Mouse (Mus musculus) embryonic facial prominence, embryonic 12.5 days (tissue): Measurements from ENCODE around the gene Sorcs3. TPM values are rescaled to one million over a fixed set of nuclear protein-coding genes. Genes with fewer than 3 reads are reported as not detected.

Experiments used
- ATAC-seq: fragments of 200-750 bp; cut with Nextera tagmentation; 2 replicates; pipeline ENCODE4 v1.8.0; 2017; ENCODE audit not compliant: insufficient number of reproducible peaks, insufficient read depth, low FRiP score, low TSS enrichment
- H3K27ac ChIP-seq: fragments of 300-500 bp; sonication (generic); 2 replicates; pipeline ENCODE4 v1.5.1; 2016; ENCODE audit warnings: mild to moderate bottlenecking
- H3K27me3 ChIP-seq: fragments of 300-500 bp; sonication (generic); 2 replicates; pipeline ENCODE4 v1.6.1; 2016; ENCODE audit warnings: mild to moderate bottlenecking, moderate library complexity
- H3K36me3 ChIP-seq: fragments of 300-500 bp; sonication (generic); 2 replicates; pipeline ENCODE4 v1.6.1; 2016; ENCODE audit warnings: mild to moderate bottlenecking
- H3K4me1 ChIP-seq: fragments of 300-500 bp; sonication (generic); 2 replicates; pipeline ENCODE4 v1.6.1; 2016
- H3K4me2 ChIP-seq: fragments of 300-500 bp; sonication (generic); replicated peaks from 2 replicates; pipeline ENCODE4 v1.6.1; 2016; ENCODE audit warnings: mild to moderate bottlenecking, moderate library complexity
- H3K4me3 ChIP-seq: fragments of 300-500 bp; sonication (generic); 2 replicates; pipeline ENCODE4 v1.5.1; 2016; ENCODE audit warnings: mild to moderate bottlenecking
- H3K9ac ChIP-seq: fragments of 300-500 bp; sonication (generic); 2 replicates; pipeline ENCODE4 v1.6.1; 2016; ENCODE audit warnings: mild to moderate bottlenecking, moderate library complexity
- H3K9me3 ChIP-seq: fragments of 300-500 bp; sonication (generic); 2 replicates; pipeline ENCODE4 v1.6.1; 2016; ENCODE audit warnings: mild to moderate bottlenecking, moderate library complexity
- WGBS: fragments of 180-500 bp; shearing (Covaris S2); methylation state at CpG from one replicate; pipeline ENCODE4 v1.1.7; 2016; 5-methylcytosine and 5-hydroxymethylcytosine counted together
- polyA plus RNA-seq: library from polyadenylated mRNA; unstranded; fragments of >200 nt; fragmentation: Nextera tagmentation; extraction: Ambion mirVana; gene quantifications from 2 replicates; pipeline ENCODE4 v1.2.1, GENCODE M21; 2016

Gene Sorcs3
- polyA plus RNA-seq, 1 experiment from 2014 or later, result 1.9 TPM

- Histone ChIP-seq H3K4me3 (no peak overlapping the region), H3K4me2 (no peak overlapping the region), H3K27me3 (no peaks in the 10 kb centered on the region), H3K27ac (no peak overlapping the region), H3K36me3 (no peaks in the 10 kb centered on the region), H3K9me3 (no peaks in the 10 kb centered on the region), H3K4me1 (peaks cover 6% of the 10 kb centered on the region), H3K9ac (no peak overlapping the region)
- no peak for ATAC-seq
- 31% methylated on average over 2 of the region's 2 CpGs for WGBS
Measured at GRCm38 (mm10) chr19:48294251-48294650, 88.4 kb downstream of the Sorcs3 start.

- Histone ChIP-seq H3K27ac (no peak overlapping the region), H3K4me1 (peaks cover 13% of the 10 kb centered on the region), H3K36me3 (no peaks in the 10 kb centered on the region), H3K4me2 (no peak overlapping the region), H3K4me3 (no peak overlapping the region), H3K9me3 (no peaks in the 10 kb centered on the region), H3K27me3 (no peaks in the 10 kb centered on the region), H3K9ac (no peak overlapping the region)
- 70% methylated on average over 2 of the region's 2 CpGs for WGBS
- ATAC-seq, result no peak
Measured at GRCm38 (mm10) chr19:48298384-48298783, 92.6 kb downstream of the Sorcs3 start.

GRCm38 (mm10) chr19:48300440-48301231 is 94.8 kb downstream of the Sorcs3 start:
- 38% methylated on average over 14 of the region's 14 CpGs for WGBS
- H3K27me3 ChIP-seq, result no peaks in the 10 kb centered on the region
- ATAC-seq, result no peak
- H3K4me3 ChIP-seq, result no peak overlapping the region
- H3K9ac ChIP-seq, result no peak overlapping the region
- H3K36me3 ChIP-seq, result no peaks in the 10 kb centered on the region
- no peak overlapping the region for H3K4me2 ChIP-seq
- H3K27ac ChIP-seq, result no peak overlapping the region
- peaks cover 8% of the 10 kb centered on the region; the same call in 1 of the 2 replicates for H3K4me1 ChIP-seq
- H3K9me3 ChIP-seq, result no peaks in the 10 kb centered on the region

- Histone ChIP-seq H3K27me3 (no peaks in the 10 kb centered on the region), H3K36me3 (no peaks in the 10 kb centered on the region), H3K4me1 (peaks cover 8% of the 10 kb centered on the region; the same call in 1 of the 2 replicates), H3K9ac (no peak overlapping the region), H3K4me2 (no peak overlapping the region), H3K27ac (no peak overlapping the region), H3K4me3 (no peak overlapping the region), H3K9me3 (no peaks in the 10 kb centered on the region)
- 33% methylated on average over 3 of the region's 3 CpGs for WGBS
- ATAC-seq, result no peak
Measured at GRCm38 (mm10) chr19:48301300-48301699, 95.5 kb downstream of the Sorcs3 start.

GRCm38 (mm10) chr19:48308341-48308740 is 102.5 kb downstream of the Sorcs3 start:
- ATAC-seq, result no peak
- Histone ChIP-seq H3K4me1 (no peaks in the 10 kb centered on the region), H3K27me3 (no peaks in the 10 kb centered on the region), H3K9me3 (no peaks in the 10 kb centered on the region), H3K4me3 (no peak overlapping the region), H3K4me2 (no peak overlapping the region), H3K27ac (no peak overlapping the region), H3K9ac (no peak overlapping the region), H3K36me3 (no peaks in the 10 kb centered on the region)
- WGBS, result 82% methylated on average over 8 of the region's 8 CpGs

GRCm38 (mm10) chr19:48309531-48310337 is 103.9 kb downstream of the Sorcs3 start:
- Histone ChIP-seq H3K9me3 (no peaks in the 10 kb centered on the region), H3K4me3 (no peak overlapping the region), H3K9ac (no peak overlapping the region), H3K27me3 (no peaks in the 10 kb centered on the region), H3K4me2 (no peak overlapping the region), H3K4me1 (no peaks in the 10 kb centered on the region), H3K36me3 (no peaks in the 10 kb centered on the region), H3K27ac (no peak overlapping the region)
- ATAC-seq, result no peak
- 72% methylated on average over 15 of the region's 15 CpGs for WGBS

GRCm38 (mm10) chr19:48310338-48310710 is 104.5 kb downstream of the Sorcs3 start:
- ATAC-seq, result no peak
- WGBS, result 81% methylated on average over 6 of the region's 6 CpGs
- H3K27ac ChIP-seq, result no peak overlapping the region
- H3K4me3 ChIP-seq, result no peak overlapping the region
- no peaks in the 10 kb centered on the region for H3K9me3 ChIP-seq
- H3K9ac ChIP-seq, result no peak overlapping the region
- H3K4me2 ChIP-seq, result no peak overlapping the region
- no peaks in the 10 kb centered on the region for H3K4me1 ChIP-seq
- H3K27me3 ChIP-seq, result no peaks in the 10 kb centered on the region
- H3K36me3 ChIP-seq, result no peaks in the 10 kb centered on the region

GRCm38 (mm10) chr19:48313776-48314175 is 108.0 kb downstream of the Sorcs3 start:
- Histone ChIP-seq H3K9ac (no peak overlapping the region), H3K27me3 (no peaks in the 10 kb centered on the region), H3K4me3 (no peak overlapping the region), H3K27ac (no peak overlapping the region), H3K4me1 (no peaks in the 10 kb centered on the region), H3K9me3 (no peaks in the 10 kb centered on the region), H3K4me2 (no peak overlapping the region), H3K36me3 (no peaks in the 10 kb centered on the region)
- WGBS, result 93% methylated on average over 9 of the region's 9 CpGs
- no peak for ATAC-seq

GRCm38 (mm10) chr19:48327115-48327514 is 121.3 kb downstream of the Sorcs3 start:
- H3K27ac ChIP-seq, result no peak overlapping the region
- no peak overlapping the region for H3K4me3 ChIP-seq
- H3K27me3 ChIP-seq, result no peaks in the 10 kb centered on the region
- H3K9ac ChIP-seq, result no peak overlapping the region
- ATAC-seq, result no peak
- WGBS, result 58% methylated on average over 6 of the region's 6 CpGs
- H3K4me1 ChIP-seq, result no peaks in the 10 kb centered on the region
- H3K4me2 ChIP-seq, result no peak overlapping the region
- H3K36me3 ChIP-seq, result no peaks in the 10 kb centered on the region
- no peaks in the 10 kb centered on the region for H3K9me3 ChIP-seq

- no peak overlapping the region for H3K4me3 ChIP-seq
- 84% methylated on average over 8 of the region's 8 CpGs for WGBS
- no peaks in the 10 kb centered on the region for H3K9me3 ChIP-seq
- ATAC-seq, result no peak
- H3K4me2 ChIP-seq, result no peak overlapping the region
- no peaks in the 10 kb centered on the region for H3K4me1 ChIP-seq
- no peak overlapping the region for H3K27ac ChIP-seq
- H3K9ac ChIP-seq, result no peak overlapping the region
- H3K27me3 ChIP-seq, result no peaks in the 10 kb centered on the region
- no peaks in the 10 kb centered on the region for H3K36me3 ChIP-seq
Measured at GRCm38 (mm10) chr19:48328171-48328570, 122.3 kb downstream of the Sorcs3 start.

GRCm38 (mm10) chr19:48331640-48332039 is 125.8 kb downstream of the Sorcs3 start:
- Histone ChIP-seq H3K9ac (no peak overlapping the region), H3K4me3 (no peak overlapping the region), H3K36me3 (no peaks in the 10 kb centered on the region), H3K4me1 (no peaks in the 10 kb centered on the region), H3K4me2 (no peak overlapping the region), H3K9me3 (no peaks in the 10 kb centered on the region), H3K27ac (no peak overlapping the region), H3K27me3 (no peaks in the 10 kb centered on the region)
- no peak for ATAC-seq
- 12% methylated on average over 1 of the region's 1 CpGs for WGBS

- H3K4me1 ChIP-seq, result no peaks in the 10 kb centered on the region
Measured at GRCm38 (mm10) chr19:48333085-48333484, 127.3 kb downstream of the Sorcs3 start.

More at GRCm38 (mm10) chr19:48333085-48333484, 127.3 kb downstream of the Sorcs3 start:
- H3K27me3 ChIP-seq, result no peaks in the 10 kb centered on the region
- no peak overlapping the region for H3K27ac ChIP-seq
- no peak overlapping the region for H3K4me2 ChIP-seq
- no peak overlapping the region for H3K4me3 ChIP-seq
- no peak overlapping the region for H3K9ac ChIP-seq
- 60% methylated on average over 2 of the region's 2 CpGs for WGBS
- no peaks in the 10 kb centered on the region for H3K9me3 ChIP-seq
- ATAC-seq, result no peak
- no peaks in the 10 kb centered on the region for H3K36me3 ChIP-seq
